Mouse (Mus musculus) T-cell, adult 2 months (primary cell): ENCODE measurements around the gene Pdhb.

Source experiments
- DNase-seq: peaks from one replicate; pipeline ENCODE4 v3.0.0; 2022; ENCODE audit warnings: low spot score

Gene Pdhb

GRCm38 (mm10) chr14:8172507-8173410 lies at the start of gene Pdhb:
Gene Pdhb (minus strand): TSS chr14:8173025.
- peak; percentile 99 for DNase-seq

- no peak for DNase-seq
Measured at GRCm38 (mm10) chr14:8222561-8222960, 49.7 kb upstream of the Pdhb start.

GRCm38 (mm10) chr14:8220912-8221311 lies 48.1 kb upstream of the Pdhb start:
- no peak for DNase-seq

GRCm38 (mm10) chr14:8220306-8220705 lies 47.5 kb upstream of the Pdhb start:
- no peak for DNase-seq

- DNase-seq = no peak
Measured at GRCm38 (mm10) chr14:8219876-8220275, 47.1 kb upstream of the Pdhb start.

- DNase-seq = no peak
Measured at GRCm38 (mm10) chr14:8218730-8219380, 46.0 kb upstream of the Pdhb start.

- DNase-seq = no peak
Measured at GRCm38 (mm10) chr14:8218238-8218637, 45.4 kb upstream of the Pdhb start.

GRCm38 (mm10) chr14:8216100-8216499 lies 43.3 kb upstream of the Pdhb start:
- DNase-seq = no peak

GRCm38 (mm10) chr14:8215208-8215778 lies 42.5 kb upstream of the Pdhb start:
- no peak for DNase-seq

GRCm38 (mm10) chr14:8214299-8215207 lies 41.7 kb upstream of the Pdhb start:
- DNase-seq = peak; percentile 35

GRCm38 (mm10) chr14:8213803-8214224 lies 41.0 kb upstream of the Pdhb start, which contains the start of gene Kctd6:
Gene Kctd6 (plus strand): TSS chr14:8214140.
- DNase-seq = peak; percentile 94

- no peak for DNase-seq
Measured at GRCm38 (mm10) chr14:8212996-8213395, 40.2 kb upstream of the Pdhb start.

- no peak for DNase-seq
Measured at GRCm38 (mm10) chr14:8209896-8210295, 37.1 kb upstream of the Pdhb start.

- no peak for DNase-seq
Measured at GRCm38 (mm10) chr14:8208876-8209275, 36.1 kb upstream of the Pdhb start.

GRCm38 (mm10) chr14:8207543-8207942 lies 34.7 kb upstream of the Pdhb start:
- no peak for DNase-seq

- DNase-seq = no peak
Measured at GRCm38 (mm10) chr14:8207105-8207504, 34.3 kb upstream of the Pdhb start.

GRCm38 (mm10) chr14:8206179-8206910 lies 33.5 kb upstream of the Pdhb start:
- no peak for DNase-seq

- DNase-seq = no peak
Measured at GRCm38 (mm10) chr14:8201715-8202114, 28.9 kb upstream of the Pdhb start.

GRCm38 (mm10) chr14:8200769-8201168 lies 27.9 kb upstream of the Pdhb start:
- DNase-seq = no peak

GRCm38 (mm10) chr14:8192727-8193126 lies 19.9 kb upstream of the Pdhb start:
- DNase-seq = no peak

- DNase-seq = no peak
Measured at GRCm38 (mm10) chr14:8191331-8191965, 18.6 kb upstream of the Pdhb start.
